Mouse (Mus musculus) heart, postnatal 0 days (tissue): ENCODE measurements at regions not wholly inside any gene's neighbourhood (a gene's known extent, or its start where the extent isn't known, plus 50 kb on each side); places are given as distances from the start of the nearest gene placed in this dataset.
A peak's percentile ranks its signal among the peaks of the same experiment; 100 is the strongest.

Experiments used
- ATAC-seq: fragments of 200-750 bp; cut with Nextera tagmentation; 2 replicates; pipeline ENCODE4 v1.8.0; 2017; ENCODE audit warnings: low read depth, moderate number of reproducible peaks, moderate library complexity; ENCODE audit not compliant: insufficient read depth
- DNase-seq: peaks from one replicate; pipeline ENCODE4 v3.0.0-alpha.2; 2016; ENCODE audit warnings: low spot score
- H3K27ac ChIP-seq: fragments of 300-500 bp; sonication (generic); 2 replicates; pipeline ENCODE4 v1.5.1; 2014; ENCODE audit warnings: low read depth, mild to moderate bottlenecking
- H3K27me3 ChIP-seq: fragments of 300-500 bp; sonication (generic); 2 replicates; pipeline ENCODE4 v1.6.1; 2014; ENCODE audit warnings: low read length, mixed read lengths; ENCODE audit not compliant: control insufficient read depth, insufficient read depth
- H3K36me3 ChIP-seq: fragments of 300-500 bp; sonication (generic); replicated peaks from 2 replicates; pipeline ENCODE4 v1.6.1; 2014; ENCODE audit warnings: low read length, mixed read lengths; ENCODE audit not compliant: control insufficient read depth, insufficient read depth
- H3K4me1 ChIP-seq: fragments of 300-500 bp; sonication (generic); 2 replicates; pipeline ENCODE4 v1.6.1; 2014; ENCODE audit warnings: antibody characterized with exemption; ENCODE audit not compliant: control insufficient read depth, insufficient read depth
- H3K4me2 ChIP-seq: fragments of 300-500 bp; sonication (generic); 2 replicates; pipeline ENCODE4 v1.6.1; 2014; ENCODE audit warnings: low read depth, mild to moderate bottlenecking, low read length, moderate library complexity
- H3K4me3 ChIP-seq: fragments of 300-500 bp; sonication (generic); 2 replicates; pipeline ENCODE4 v1.5.1; 2014; ENCODE audit warnings: low read depth, low read length
- H3K9ac ChIP-seq: fragments of 300-500 bp; sonication (generic); replicated peaks from 2 replicates; pipeline ENCODE4 v1.6.1; 2014; ENCODE audit warnings: low read depth, low read length, mixed read lengths
- H3K9me3 ChIP-seq: fragments of 300-500 bp; sonication (generic); replicated peaks from 2 replicates; pipeline ENCODE4 v1.6.1; 2016; ENCODE audit warnings: low read length; ENCODE audit not compliant: control insufficient read depth
- CTCF ChIP-seq: IDR thresholded peaks from 2 replicates; pipeline ENCODE4 v1.5.1; 2016; ENCODE audit warnings: antibody characterized with exemption, control low read depth, low read depth
- EP300 ChIP-seq: IDR thresholded peaks from 2 replicates; pipeline ENCODE4 v1.6.1; 2016; ENCODE audit warnings: antibody characterized with exemption, low read depth
- WGBS: fragments of 180-500 bp; shearing (Covaris S2); extraction: QIAGEN DNeasy Blood & Tissue Kit; methylation state at CpG from one replicate; pipeline ENCODE4 v1.1.7; 2014; 5-methylcytosine and 5-hydroxymethylcytosine counted together

DNA sequence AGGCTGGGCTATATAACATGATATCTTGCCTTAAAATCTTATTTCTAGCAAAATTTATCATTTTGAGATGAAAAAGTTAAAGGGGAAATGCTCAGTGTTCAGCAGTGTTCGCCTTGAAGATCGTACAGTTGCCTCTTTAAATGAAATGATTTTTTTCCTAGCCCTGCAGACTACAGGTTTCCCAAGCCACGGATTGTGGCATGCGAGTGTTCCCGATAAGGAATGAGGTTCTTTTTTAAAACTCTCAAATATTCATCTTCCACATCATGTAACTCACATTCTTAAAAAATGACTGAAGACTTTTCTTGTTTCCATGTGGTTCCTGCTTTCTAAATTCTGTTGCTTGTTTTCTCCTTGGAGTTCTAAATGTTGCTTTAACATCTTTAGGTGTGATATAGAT, 566.0 kb downstream of the Gm43517 start:
- WGBS: 71% methylated on average over 5 of the region's 5 CpGs
- Histone ChIP-seq H3K4me3 (no peak overlapping the region), H3K4me2 (no peak overlapping the region), H3K36me3 (no peaks in the 10 kb centered on the region), H3K27ac (no peak overlapping the region), H3K27me3 (no peaks in the 10 kb centered on the region), H3K9me3 (no peaks in the 10 kb centered on the region), H3K9ac (no peak overlapping the region), H3K4me1 (no peaks in the 10 kb centered on the region)
- ATAC-seq (no peak), DNase-seq (no peak)
- TF ChIP-seq EP300: no peak
- no peak for TF ChIP-seq CTCF

DNA sequence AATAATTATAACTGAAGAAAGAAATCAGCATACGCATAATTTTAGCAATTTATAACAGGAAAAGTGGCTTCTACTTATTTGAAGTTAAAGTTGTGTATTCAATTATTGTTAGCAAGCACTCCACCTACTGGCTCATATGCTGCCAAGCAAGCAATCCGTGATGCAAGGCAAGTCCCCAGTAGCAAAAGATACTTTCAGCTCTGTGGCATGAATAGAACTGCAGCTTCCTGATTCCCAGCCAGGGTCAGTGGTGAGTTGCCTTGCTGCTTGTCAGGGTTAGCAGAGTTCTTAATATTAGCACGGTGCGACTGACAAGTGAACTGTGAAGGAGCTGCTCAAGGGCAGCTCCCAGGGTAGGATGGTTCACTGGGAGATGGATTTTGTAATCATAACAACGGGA, 566.8 kb downstream of the Gm43517 start:
- no peak for TF ChIP-seq EP300
- TF ChIP-seq CTCF: peak; percentile 43
- H3K9ac ChIP-seq: no peak overlapping the region
- H3K9me3 ChIP-seq: no peaks in the 10 kb centered on the region
- H3K27me3 ChIP-seq: no peaks in the 10 kb centered on the region
- WGBS: 35% methylated on average over 5 of the region's 5 CpGs
- no peaks in the 10 kb centered on the region for H3K36me3 ChIP-seq
- DNase-seq (no peak), ATAC-seq (no peak)
- H3K27ac ChIP-seq: no peak overlapping the region
- no peaks in the 10 kb centered on the region for H3K4me1 ChIP-seq
- no peak overlapping the region for H3K4me2 ChIP-seq
- H3K4me3 ChIP-seq: no peak overlapping the region

DNA sequence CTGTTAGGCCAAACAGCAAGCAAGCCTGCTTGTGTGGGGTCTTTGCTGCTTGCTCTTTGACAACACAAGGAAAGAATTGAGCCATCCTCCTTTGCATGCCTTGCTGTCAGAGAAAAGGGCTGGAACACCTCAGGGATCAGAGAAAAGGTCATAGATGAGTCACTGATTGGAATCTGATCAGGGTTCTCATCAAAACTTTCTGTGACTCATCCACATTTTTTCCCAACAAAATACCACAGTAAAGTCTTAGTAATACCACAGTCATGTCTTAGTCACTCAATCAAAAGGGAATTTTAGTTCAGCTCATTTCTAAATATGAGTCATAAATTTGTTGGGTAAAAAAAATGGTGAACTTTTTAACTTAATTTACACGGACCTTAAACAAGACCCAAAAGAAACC, 583.1 kb downstream of the Gm43517 start:
- no peak overlapping the region for H3K4me2 ChIP-seq
- H3K36me3 ChIP-seq: no peaks in the 10 kb centered on the region
- H3K9ac ChIP-seq: no peak overlapping the region
- ATAC-seq: no peak
- H3K27ac ChIP-seq: no peak overlapping the region
- H3K9me3 ChIP-seq: no peaks in the 10 kb centered on the region
- DNase-seq: no peak
- H3K27me3 ChIP-seq: no peaks in the 10 kb centered on the region
- H3K4me1 ChIP-seq: no peaks in the 10 kb centered on the region
- H3K4me3 ChIP-seq: no peak overlapping the region
- no peak for TF ChIP-seq CTCF
- TF ChIP-seq EP300: no peak
- 36% methylated on average over 1 of the region's 1 CpGs for WGBS

DNA sequence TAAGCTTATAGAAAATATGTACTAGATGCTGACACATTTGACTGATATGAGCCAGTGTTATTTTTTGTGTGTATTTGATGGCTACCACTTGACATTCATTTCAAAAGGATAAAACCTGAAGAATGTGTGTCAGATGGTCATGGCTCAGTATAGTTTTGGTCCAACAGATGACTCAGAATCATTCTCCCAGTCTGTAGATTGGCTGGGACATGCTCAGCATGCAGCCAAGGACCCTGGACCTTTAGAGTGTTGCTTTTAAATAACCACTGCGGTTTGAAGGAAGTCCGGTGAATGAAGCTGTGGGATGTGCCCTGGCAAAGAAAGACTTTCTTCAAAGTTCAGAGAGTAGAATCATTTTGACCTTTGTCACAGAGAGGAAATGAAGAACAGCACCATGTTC, 584.6 kb downstream of the Gm43517 start:
- Histone ChIP-seq H3K9me3 (no peaks in the 10 kb centered on the region), H3K4me1 (no peaks in the 10 kb centered on the region), H3K4me2 (no peak overlapping the region), H3K27ac (no peak overlapping the region), H3K36me3 (no peaks in the 10 kb centered on the region), H3K4me3 (no peak overlapping the region), H3K27me3 (no peaks in the 10 kb centered on the region), H3K9ac (no peak overlapping the region)
- ATAC-seq (no peak), DNase-seq (no peak)
- WGBS: 69% methylated on average over 2 of the region's 2 CpGs
- TF ChIP-seq EP300 (no peak), CTCF (no peak)

DNA sequence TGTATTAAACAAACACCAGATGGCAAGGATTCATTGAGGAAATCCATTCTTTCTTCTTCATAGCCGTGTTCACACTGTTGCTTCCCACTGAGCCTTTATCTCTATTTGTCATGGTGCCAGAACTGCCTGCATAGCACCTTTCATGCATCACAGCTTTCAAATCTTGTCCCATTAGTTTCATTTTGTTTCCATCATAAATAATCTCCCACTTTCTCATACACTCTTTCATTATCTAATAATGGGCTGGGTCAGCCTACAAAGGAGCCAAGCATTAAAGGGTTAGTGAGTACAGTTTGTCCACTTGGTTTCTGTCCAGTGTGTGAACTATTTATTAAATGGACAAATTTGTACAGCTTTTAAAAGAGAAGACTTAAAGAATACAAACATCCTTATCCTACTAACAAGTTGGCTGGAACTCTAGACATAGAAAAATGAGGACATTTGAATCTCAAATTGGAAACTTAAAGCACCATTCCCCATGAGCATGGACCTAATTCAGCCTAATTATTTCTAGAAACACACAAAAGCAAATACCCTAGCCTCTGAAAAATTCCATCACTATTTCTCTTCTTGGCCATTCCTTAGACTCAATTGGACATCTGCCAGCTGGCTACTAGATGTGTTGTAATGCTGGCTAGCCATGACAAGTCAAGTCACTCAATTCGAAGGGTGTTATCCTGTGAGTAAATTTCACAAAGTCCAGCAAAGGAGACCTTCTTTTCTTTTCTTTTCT, 589.8 kb downstream of the Gm43517 start:
- DNase-seq (no peak), ATAC-seq (no peak)
- 52% methylated on average over 2 of the region's 2 CpGs for WGBS

DNA sequence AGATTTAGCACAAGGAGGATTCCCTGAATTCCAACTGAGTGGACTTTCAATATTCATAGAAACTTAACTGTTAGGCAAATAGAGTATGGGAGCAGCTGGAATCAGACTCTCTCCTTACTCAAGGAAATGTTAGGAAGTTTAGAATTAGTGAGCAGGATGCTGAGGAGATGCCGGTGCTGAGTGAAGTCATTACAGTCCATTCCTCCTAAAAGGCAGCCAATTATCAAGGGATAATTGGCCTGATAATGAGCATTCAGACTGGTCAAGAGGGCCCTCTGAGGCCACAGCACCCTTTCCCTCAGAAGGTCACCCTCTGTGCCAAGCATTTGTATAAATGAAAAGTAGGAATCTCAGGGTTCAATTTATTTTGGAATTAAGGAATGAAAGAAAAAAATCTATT, 590.6 kb downstream of the Gm43517 start:
- no peak overlapping the region for H3K4me2 ChIP-seq
- WGBS: 46% methylated on average over 1 of the region's 1 CpGs
- H3K4me3 ChIP-seq: no peak overlapping the region
- H3K36me3 ChIP-seq: no peaks in the 10 kb centered on the region
- H3K27ac ChIP-seq: no peak overlapping the region
- ATAC-seq: no peak
- no peaks in the 10 kb centered on the region for H3K27me3 ChIP-seq
- no peaks in the 10 kb centered on the region for H3K9me3 ChIP-seq
- no peak for TF ChIP-seq EP300
- TF ChIP-seq CTCF: no peak
- no peak overlapping the region for H3K9ac ChIP-seq
- DNase-seq: no peak
- H3K4me1 ChIP-seq: no peaks in the 10 kb centered on the region

More for the DNA sequence above, 589.8 kb downstream of the Gm43517 start:
- Histone ChIP-seq H3K4me2 (no peak overlapping the region), H3K36me3 (no peaks in the 10 kb centered on the region), H3K4me1 (no peaks in the 10 kb centered on the region), H3K27ac (no peak overlapping the region), H3K27me3 (no peaks in the 10 kb centered on the region), H3K9me3 (no peaks in the 10 kb centered on the region), H3K9ac (no peak overlapping the region), H3K4me3 (no peak overlapping the region)
- TF ChIP-seq CTCF (no peak), EP300 (no peak)
